In genomic region chr11:100905929-100906328, GRCm38 (mm10) we compare ENCODE assay signal across 22 mouse cellular contexts.
"Had no signal": no experiment of that assay in that cellular context is flagged by ENCODE, and none has a peak within 500 bp of the region (broad histone marks: within the 10 kb centered on the region; RNA-seq: fewer than 3 reads in every experiment).

No protein-coding gene starts in this region.

- H3K4me1 ChIP-seq: limb, embryonic 10.5 days; limb, embryonic 13.5 days; midbrain, embryonic 10.5 days; midbrain, embryonic 13.5 days; neural tube, embryonic 13.5 days had no signal

- ATAC-seq: midbrain, embryonic 13.5 days; midbrain, embryonic 16.5 days had no signal

- H3K27me3 ChIP-seq: limb, embryonic 13.5 days; midbrain, embryonic 13.5 days; neural tube, embryonic 13.5 days had no signal

- H3K4me2 ChIP-seq: limb, embryonic 13.5 days; midbrain, embryonic 13.5 days; neural tube, embryonic 13.5 days had no signal

- H3K27ac ChIP-seq: kidney, postnatal 0 days; layer of hippocampus, adult 2 months; limb, embryonic 10.5 days; limb, embryonic 13.5 days; liver, embryonic 14.5 days; midbrain, embryonic 10.5 days; midbrain, embryonic 13.5 days; neural tube, embryonic 13.5 days had no signal

- H3K9ac ChIP-seq: limb, embryonic 13.5 days; liver, embryonic 14.5 days; midbrain, embryonic 13.5 days; neural tube, embryonic 13.5 days had no signal

- H3K9me3 ChIP-seq: limb, embryonic 10.5 days; midbrain, embryonic 13.5 days; neural tube, embryonic 13.5 days had no signal

- DNase-seq: kidney, adult 9 months; kidney, postnatal 25 days; layer of hippocampus, adult 9-11 months; liver; lung, adult 2 months; lung, postnatal 14 days; lung, postnatal 4 days; retina, postnatal 1 day; right cerebral cortex, postnatal 25 days; spleen, adult 18-20 months; thymus, adult 18-20 months; thymus, postnatal 36 days had no signal

- H3K4me3 ChIP-seq: layer of hippocampus, adult 2 months; limb, embryonic 10.5 days; limb, embryonic 13.5 days; midbrain, embryonic 10.5 days; midbrain, embryonic 13.5 days; myocyte; neural tube, embryonic 13.5 days had no signal
